8 mouse cellular contexts compared by ENCODE assay signal in genomic region chr2:157567235-157567961, GRCm38 (mm10). TPM values are rescaled to one million over a fixed set of nuclear protein-coding genes. Genes with fewer than 3 reads are reported as not detected.
DNase-seq lines count a peak whose midpoint lies in the region; ATAC-seq lines count a peak whose summit lies in the region.

No protein-coding gene starts in this region.

- peaks cover 18% of the 10 kb centered on the region for H3K36me3 ChIP-seq in embryonic facial prominence, embryonic 12.5 days
- H3K36me3 ChIP-seq in limb, embryonic 10.5 days = peaks cover 23% of the 10 kb centered on the region
- H3K36me3 ChIP-seq in neural tube, embryonic 14.5 days (ENCODE audit: control insufficient read depth, insufficient read depth, low read length) = no peaks in the 10 kb centered on the region

- peak; percentile 19 to 27 for DNase-seq in right cerebral cortex, postnatal 10 days (ENCODE audit: low spot score in 2 of 2)
- no peak for DNase-seq in right cerebral cortex, postnatal 36 days (ENCODE audit: low spot score in 2 of 2)
- DNase-seq in limb, embryonic 10.5 days (ENCODE audit: low spot score) = no peak
- DNase-seq in cerebellum, postnatal 10 days = no peak
- no peak for DNase-seq in adrenal gland, postnatal 10 days
- DNase-seq in spleen, postnatal 36 days (ENCODE audit: low spot score in 2 of 2) = no peak

- H3K4me3 ChIP-seq in embryonic facial prominence, embryonic 12.5 days = peak overlapping the region; percentile 84
- peak overlapping the region; percentile 95 for H3K4me3 ChIP-seq in limb, embryonic 10.5 days
- peak overlapping the region; percentile 98 for H3K4me3 ChIP-seq in neural tube, embryonic 14.5 days (ENCODE audit: low read depth, low read length)

- H3K27me3 ChIP-seq in embryonic facial prominence, embryonic 12.5 days = no peaks in the 10 kb centered on the region
- no peaks in the 10 kb centered on the region for H3K27me3 ChIP-seq in limb, embryonic 10.5 days (ENCODE audit: low read depth, poor library complexity, severe bottlenecking)
- H3K27me3 ChIP-seq in neural tube, embryonic 14.5 days (ENCODE audit: control insufficient read depth, insufficient read depth, low read length) = no peaks in the 10 kb centered on the region

- ATAC-seq in embryonic facial prominence, embryonic 12.5 days (ENCODE audit: insufficient number of reproducible peaks, insufficient read depth, low FRiP score, low TSS enrichment) = no peak
- ATAC-seq in neural tube, embryonic 14.5 days (ENCODE audit: low read depth) = no peak

- peaks cover 25% of the 10 kb centered on the region for H3K4me1 ChIP-seq in embryonic facial prominence, embryonic 12.5 days
- peaks cover 54% of the 10 kb centered on the region for H3K4me1 ChIP-seq in limb, embryonic 10.5 days
- peaks cover 24% of the 10 kb centered on the region for H3K4me1 ChIP-seq in neural tube, embryonic 14.5 days (ENCODE audit: control insufficient read depth, insufficient read depth, low read length)

- peak overlapping the region; percentile 79 for H3K4me2 ChIP-seq in embryonic facial prominence, embryonic 12.5 days (replicated peaks)
- peak overlapping the region; percentile 87 for H3K4me2 ChIP-seq in neural tube, embryonic 14.5 days (ENCODE audit: low read depth, low read length)

- peak overlapping the region; percentile 97; the same call in 1 of the 2 replicates for H3K9ac ChIP-seq in embryonic facial prominence, embryonic 12.5 days
- peak overlapping the region; percentile 95; the same call in 1 of the 2 replicates for H3K9ac ChIP-seq in neural tube, embryonic 14.5 days (replicated peaks; ENCODE audit: low read depth, low read length)

- H3K27ac ChIP-seq in embryonic facial prominence, embryonic 12.5 days = 0 out of 2 replicates have a peak overlapping the region, but pooled peaks have one; percentile 20
- peak overlapping the region; percentile 98 for H3K27ac ChIP-seq in limb, embryonic 10.5 days
- H3K27ac ChIP-seq in neural tube, embryonic 14.5 days (ENCODE audit: low read depth, low read length) = peak overlapping the region; percentile 87

- WGBS in embryonic facial prominence, embryonic 12.5 days = 86% methylated on average over 11 of the region's 11 CpGs
- 89% methylated on average over 11 of the region's 11 CpGs for WGBS in limb, embryonic 10.5 days
- 86% methylated on average over 11 of the region's 11 CpGs for WGBS in neural tube, embryonic 14.5 days

- 0 out of 2 replicates have a peak, but pooled peaks cover under 1% of the 10 kb centered on the region for H3K9me3 ChIP-seq in embryonic facial prominence, embryonic 12.5 days
- H3K9me3 ChIP-seq in limb, embryonic 10.5 days (replicated peaks) = peaks cover 2% of the 10 kb centered on the region; the same call in 1 of the 2 replicates
- no peaks in the 10 kb centered on the region for H3K9me3 ChIP-seq in neural tube, embryonic 14.5 days (ENCODE audit: control insufficient read depth, low read length)

RNA-seq across cellular contexts. Expression of gene Blcap, which starts 3.7 kb away (rescaled TPM):
- 77.9 and 84.8 TPM in 2 replicates for polyA plus RNA-seq in embryonic facial prominence, embryonic 12.5 days (2016; fragmentation: Nextera tagmentation; extraction: Ambion mirVana)
- polyA plus RNA-seq in limb, embryonic 10.5 days (2016; fragmentation: Nextera tagmentation; extraction: Ambion mirVana) = 58.0 and 66.9 TPM in 2 replicates
- polyA plus RNA-seq in neural tube, embryonic 14.5 days (2014; fragmentation: Nextera tagmentation; extraction: Ambion mirVana) = 244 and 299 TPM in 2 replicates
- 10 to 100 TPM; 79.7 to 99.3 TPM for total RNA-seq in adrenal gland, postnatal 10 days (2021)

RNA-seq across cellular contexts. Expression of gene Nnat, which starts 7.5 kb away (rescaled TPM):
- polyA plus RNA-seq in embryonic facial prominence, embryonic 12.5 days (2016; fragmentation: Nextera tagmentation; extraction: Ambion mirVana) = 1,910 and 2,445 TPM in 2 replicates
- 2,112 and 2,427 TPM in 2 replicates for polyA plus RNA-seq in limb, embryonic 10.5 days (2016; fragmentation: Nextera tagmentation; extraction: Ambion mirVana)
- polyA plus RNA-seq in neural tube, embryonic 14.5 days (2014; fragmentation: Nextera tagmentation; extraction: Ambion mirVana) = 2,798 and 3,566 TPM in 2 replicates
- 100 to 1,000 TPM; 184 to 187 TPM for total RNA-seq in adrenal gland, postnatal 10 days (2021)

Comparison
In these comparisons a context has a peak if more than half of its experiments do, and no peak if none do; other contexts are left out.
1. DNase-seq: peak in right cerebral cortex, postnatal 10 days (2 of 2); none in right cerebral cortex, postnatal 36 days (0 of 2), limb, embryonic 10.5 days (single experiment), cerebellum, postnatal 10 days (0 of 2), adrenal gland, postnatal 10 days (single experiment) and spleen, postnatal 36 days (0 of 2).
2. H3K27ac ChIP-seq: peak in every context shown above with its lines; median percentile 98 in limb, embryonic 10.5 days; 87 in neural tube, embryonic 14.5 days; 20 in embryonic facial prominence, embryonic 12.5 days.
3. Peak in every context shown above with its lines, with median percentiles within 50 percentile points of each other: H3K4me3 ChIP-seq.